Mouse (Mus musculus): Measurements from ENCODE around the gene Ube2cbp.

- TF ChIP-seq CTCF (IDR thresholded peaks at IDR 0.05; ENCODE audit: extremely low read depth, insufficient read depth, low read length) (no peak), POLR2A (IDR thresholded peaks at IDR 0.05; ENCODE audit: extremely low read depth, insufficient read depth, low read length) (no peak)
Observed at GRCm38 (mm10) chr9:86476763-86477162, 12.0 kb upstream of the Ube2cbp start.
